Mouse (Mus musculus): Measurements from ENCODE around the gene Fam120b.

Fam120b gene

DNA sequence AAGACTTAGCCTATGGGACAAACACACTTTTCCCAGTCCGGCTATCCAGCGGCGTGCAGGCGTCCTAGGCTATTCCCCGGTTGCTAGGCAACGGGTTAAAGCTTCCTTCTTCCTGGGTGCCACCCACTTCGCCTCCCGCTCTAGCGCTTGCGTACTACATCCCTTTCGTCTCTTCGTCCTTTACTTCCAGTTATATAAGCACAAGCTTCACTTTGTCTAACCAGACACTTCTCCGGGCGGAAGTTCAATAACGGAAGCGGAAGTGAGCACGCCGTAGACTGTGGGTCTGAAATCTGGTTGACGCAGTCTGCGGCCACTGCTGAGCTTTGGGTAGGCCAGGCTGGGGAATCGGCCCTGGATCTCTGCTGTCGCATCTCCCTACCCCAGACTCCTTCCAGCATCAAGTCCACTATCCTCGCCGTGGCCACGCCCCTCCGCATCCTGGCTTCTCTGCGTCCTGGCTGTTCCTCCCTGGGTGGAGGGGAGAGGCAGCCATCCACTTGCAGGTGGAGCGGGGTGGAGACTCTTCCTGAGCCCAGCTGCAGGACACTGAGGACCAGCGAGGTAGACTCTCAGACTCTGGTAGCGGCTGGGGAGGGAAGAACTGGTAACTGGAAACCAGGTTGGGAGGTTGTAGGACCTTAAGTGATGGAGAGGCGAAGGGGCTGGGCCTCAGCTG is at the start of gene Fam120b:
Fam120b (plus strand) TSS at position 206 of the 679 bp plus-strand sequence.
- DNase-seq (ENCODE audit: low spot score in 2 of 2): peak; percentile 90 to 93

DNA sequence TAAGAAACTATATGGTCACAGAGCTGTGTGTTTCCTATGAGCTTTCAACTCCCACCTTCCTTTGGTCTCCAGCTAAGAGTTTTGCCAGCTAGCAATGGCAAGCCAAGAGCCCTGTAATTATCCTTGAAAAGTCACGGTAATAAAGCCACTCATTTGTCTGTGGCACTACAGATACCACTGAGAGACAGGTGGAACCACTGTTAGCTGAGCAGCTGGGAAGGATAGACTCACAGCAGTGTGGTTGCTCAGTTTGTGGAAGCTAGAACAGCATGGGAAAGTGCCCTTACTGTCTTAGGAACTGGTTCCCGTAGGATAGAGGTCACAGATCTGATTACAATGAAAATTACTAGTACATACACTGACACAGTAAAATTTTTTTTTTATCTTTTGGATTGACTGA is 45.9 kb upstream of the Fam120b start:
- DNase-seq (ENCODE audit: low spot score in 2 of 2): no peak

GRCm38 (mm10) chr17:15352869-15353610 is 43.0 kb upstream of the Fam120b start:
- peak; percentile 38 to 39 for DNase-seq (ENCODE audit: low spot score in 2 of 2)

DNA sequence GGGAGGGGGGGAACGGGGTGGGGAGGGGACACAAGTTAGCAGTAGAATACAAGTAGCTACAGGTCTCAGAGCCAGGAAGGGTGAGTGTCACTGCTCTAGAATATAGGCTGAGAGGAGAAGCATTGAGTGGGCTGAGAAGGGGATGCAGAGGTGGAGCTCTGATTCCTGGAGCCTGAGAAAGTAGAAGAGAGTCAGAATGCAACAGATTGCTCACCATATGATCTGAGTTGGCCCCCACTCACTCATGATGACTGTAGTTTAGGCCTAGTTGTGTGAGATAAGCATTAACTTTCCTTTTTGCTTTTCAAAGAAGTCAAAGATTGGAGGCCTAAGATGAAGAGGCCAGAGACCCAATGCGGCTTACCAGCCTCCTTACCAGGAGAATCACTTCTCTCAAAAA is 42.0 kb upstream of the Fam120b start:
- DNase-seq (ENCODE audit: low spot score in 2 of 2): peak in 1 of 2 experiments; percentile 22

- DNase-seq (ENCODE audit: low spot score in 2 of 2): no peak
Observed at GRCm38 (mm10) chr17:15355072-15355471, 40.9 kb upstream of the Fam120b start.

GRCm38 (mm10) chr17:15356526-15356925 is 39.5 kb upstream of the Fam120b start:
- no peak for DNase-seq (ENCODE audit: low spot score in 2 of 2)

GRCm38 (mm10) chr17:15357071-15357470 is 38.9 kb upstream of the Fam120b start:
- DNase-seq (ENCODE audit: low spot score in 2 of 2): no peak

- DNase-seq (ENCODE audit: low spot score in 2 of 2): no peak
Observed at GRCm38 (mm10) chr17:15363656-15364055, 32.3 kb upstream of the Fam120b start.

- DNase-seq (ENCODE audit: low spot score in 2 of 2): no peak
Observed at GRCm38 (mm10) chr17:15365650-15366049, 30.4 kb upstream of the Fam120b start.

DNA sequence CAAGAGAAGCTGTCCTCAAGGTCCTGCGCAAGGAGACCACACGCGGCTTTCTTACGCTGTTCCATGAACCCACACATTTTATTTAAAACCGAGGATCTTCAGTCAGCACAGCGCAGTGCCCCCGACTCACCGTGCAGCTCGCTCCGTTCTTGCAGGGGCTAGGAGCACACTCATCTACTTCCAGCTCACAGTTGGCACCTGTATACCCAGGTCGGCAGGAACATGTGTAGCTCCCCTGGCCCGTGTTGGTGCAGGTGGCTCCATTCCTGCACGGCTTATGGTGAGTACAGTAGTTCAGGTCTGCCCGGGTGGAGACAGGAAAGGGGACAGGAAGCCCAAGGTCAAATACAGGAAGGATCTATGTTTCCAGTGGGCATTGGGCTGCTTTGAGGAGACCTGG is 25.6 kb upstream of the Fam120b start:
- DNase-seq (ENCODE audit: low spot score in 2 of 2): no peak

GRCm38 (mm10) chr17:15371967-15372835 is 23.8 kb upstream of the Fam120b start:
- DNase-seq (ENCODE audit: low spot score in 2 of 2): no peak

GRCm38 (mm10) chr17:15372931-15373652 is 22.9 kb upstream of the Fam120b start:
- DNase-seq (ENCODE audit: low spot score in 2 of 2): no peak

DNA sequence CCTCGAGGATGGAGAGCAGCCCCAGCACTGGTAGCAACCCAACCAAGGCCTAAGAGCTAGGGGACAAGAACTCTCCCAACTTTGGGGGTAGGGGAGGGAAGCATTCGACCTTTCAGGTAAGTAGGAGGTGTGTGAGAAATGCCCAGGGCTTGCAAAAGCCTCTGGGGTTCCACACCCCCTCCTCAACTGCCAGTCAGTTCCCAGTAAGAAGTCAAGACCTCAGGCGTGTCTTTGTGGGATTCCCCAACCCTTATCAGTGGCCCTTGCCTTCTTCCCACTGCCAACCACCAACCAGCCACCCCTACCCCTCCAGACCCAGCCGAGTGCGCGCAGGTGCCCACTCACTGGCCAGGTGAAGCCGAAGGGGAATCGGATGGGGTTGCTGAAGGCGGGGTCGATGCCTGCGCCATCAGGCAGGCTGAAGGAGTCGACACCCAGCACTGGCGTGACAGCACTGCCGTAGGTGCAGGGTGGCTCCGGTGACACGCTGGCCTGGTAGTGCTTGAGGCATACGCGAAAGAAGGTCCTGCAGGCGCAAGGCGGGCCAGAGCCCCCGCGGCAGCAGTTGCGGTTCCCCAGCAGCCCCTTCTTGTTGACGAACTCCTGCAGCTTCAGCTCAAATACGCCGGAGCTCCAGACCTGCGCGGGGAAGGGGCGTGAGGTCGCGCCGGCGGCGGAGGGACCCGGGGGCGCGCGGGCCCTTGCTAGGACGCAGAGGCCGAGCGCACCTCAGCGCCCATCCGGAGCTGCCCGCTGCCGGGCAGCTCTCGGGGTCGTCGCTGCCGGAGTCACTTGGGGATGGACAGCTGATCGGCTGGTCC is 21.5 kb upstream of the Fam120b start:
- no peak for DNase-seq (ENCODE audit: low spot score in 2 of 2)

- DNase-seq (ENCODE audit: low spot score in 2 of 2): no peak
Observed at GRCm38 (mm10) chr17:15375224-15375623, 20.8 kb upstream of the Fam120b start.

GRCm38 (mm10) chr17:15375701-15376493 is 20.1 kb upstream of the Fam120b start:
- DNase-seq (ENCODE audit: low spot score in 2 of 2): peak; percentile 61 to 66

GRCm38 (mm10) chr17:15376494-15377181 is 19.4 kb upstream of the Fam120b start, which contains the start of gene Dll1:
Gene Dll1 (minus strand): TSS chr17:15376872.
- peak; percentile 30 to 49 for DNase-seq (ENCODE audit: low spot score in 2 of 2)

DNA sequence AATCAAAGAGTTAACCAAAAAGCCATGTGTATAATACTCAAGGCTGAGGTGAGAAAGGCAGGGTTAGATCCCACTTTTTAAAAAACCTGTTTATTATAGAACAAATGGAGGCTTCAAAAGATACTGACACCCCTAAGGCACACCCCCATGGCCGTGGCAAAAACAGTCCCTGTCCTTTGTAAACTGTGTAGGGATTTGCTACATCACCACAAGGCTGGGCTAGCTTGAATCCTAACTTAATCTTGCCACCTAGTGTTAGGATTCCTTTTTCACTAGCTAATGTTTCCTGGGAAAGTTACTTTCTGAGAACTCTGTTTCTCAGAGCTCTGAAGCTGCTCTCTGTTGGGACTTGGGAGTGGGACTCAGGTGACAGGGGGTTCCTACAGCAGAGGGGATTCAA is 18.1 kb upstream of the Fam120b start:
- peak in 1 of 2 experiments; percentile 48 for DNase-seq (ENCODE audit: low spot score in 2 of 2)

DNA sequence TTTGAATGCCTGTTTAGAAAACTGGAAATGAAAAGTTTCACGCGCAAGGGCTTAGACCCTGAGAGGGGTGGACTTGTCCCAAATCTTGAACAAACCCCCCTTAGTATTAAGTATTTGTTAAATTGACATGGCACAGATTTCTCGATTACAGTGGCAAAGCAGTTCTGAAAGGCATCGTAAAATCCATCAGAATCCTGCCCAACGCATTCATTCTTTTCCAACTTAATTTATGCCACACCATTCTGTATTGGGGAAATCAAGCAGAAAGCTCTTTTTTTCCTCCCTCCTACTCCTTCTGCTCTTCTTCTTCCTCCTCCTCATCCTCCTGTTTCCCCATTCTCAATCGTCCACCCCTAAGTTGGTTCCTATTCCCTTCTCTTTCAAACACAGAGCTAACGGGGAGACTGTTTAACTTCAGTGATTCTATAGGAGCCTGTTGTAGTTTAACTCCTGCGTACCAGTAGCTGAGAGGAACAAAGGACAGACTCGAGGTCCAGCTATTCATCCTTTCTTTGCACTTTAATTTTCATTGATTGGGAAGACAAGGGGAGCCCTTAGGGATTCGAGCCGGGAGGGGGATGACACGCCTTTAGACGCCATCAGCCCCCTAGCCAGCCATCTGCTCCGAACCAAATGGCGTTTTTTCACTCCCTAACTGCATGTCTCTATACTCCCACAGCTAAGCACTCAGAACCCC is 17.4 kb upstream of the Fam120b start:
- DNase-seq (ENCODE audit: low spot score in 2 of 2): no peak

Data from right cerebral cortex, adult 2 months (tissue).